Mouse (Mus musculus): ENCODE results near the gene Proz. TPM values are rescaled to one million over a fixed set of nuclear protein-coding genes. Genes with fewer than 3 reads are reported as not detected.

Gene Proz
- polyA plus RNA-seq, 1 experiment from 2014 or later: 13.0 TPM

DNA sequence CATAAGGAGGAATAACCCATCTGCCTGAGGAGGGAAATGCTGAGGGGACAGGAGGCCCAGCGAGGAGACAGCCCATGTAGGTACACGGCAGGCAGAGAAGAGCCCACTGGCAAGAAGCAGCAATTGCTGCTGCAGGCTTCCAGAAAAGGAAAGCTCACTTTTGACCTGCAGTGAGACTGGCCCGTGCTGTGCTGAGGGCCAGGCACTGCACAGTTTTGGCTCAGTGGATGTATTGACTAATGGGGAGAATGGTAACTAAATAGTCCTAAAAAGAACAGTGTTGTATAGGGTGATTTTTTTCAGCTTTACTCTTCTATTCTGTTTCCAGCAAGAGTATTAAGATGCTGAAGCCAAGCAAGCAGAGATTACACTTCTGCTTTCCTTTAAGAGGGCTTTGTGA lies 57.8 kb downstream of the Proz start:
- H3K27ac ChIP-seq (ENCODE audit: low read length): no peak overlapping the region
- H3K27me3 ChIP-seq (replicated peaks; ENCODE audit: control insufficient read depth, insufficient read depth, low read length): no peaks in the 10 kb centered on the region
- ATAC-seq: no peak
- no peak overlapping the region for H3K4me3 ChIP-seq (ENCODE audit: low read length)
- no peaks in the 10 kb centered on the region for H3K4me1 ChIP-seq (ENCODE audit: control insufficient read depth, insufficient read depth, low read length)
- H3K4me2 ChIP-seq (ENCODE audit: low read depth, low read length): no peak overlapping the region
- no peak overlapping the region for H3K9ac ChIP-seq (ENCODE audit: low read depth, low read length)
- no peaks in the 10 kb centered on the region for H3K9me3 ChIP-seq (ENCODE audit: control insufficient read depth, low read length)
- 90% methylated on average over 3 of the region's 3 CpGs for WGBS
- 0 out of 2 replicates have a peak, but pooled peaks cover 6% of the 10 kb centered on the region for H3K36me3 ChIP-seq (ENCODE audit: control insufficient read depth, insufficient read depth, low read length)

DNA sequence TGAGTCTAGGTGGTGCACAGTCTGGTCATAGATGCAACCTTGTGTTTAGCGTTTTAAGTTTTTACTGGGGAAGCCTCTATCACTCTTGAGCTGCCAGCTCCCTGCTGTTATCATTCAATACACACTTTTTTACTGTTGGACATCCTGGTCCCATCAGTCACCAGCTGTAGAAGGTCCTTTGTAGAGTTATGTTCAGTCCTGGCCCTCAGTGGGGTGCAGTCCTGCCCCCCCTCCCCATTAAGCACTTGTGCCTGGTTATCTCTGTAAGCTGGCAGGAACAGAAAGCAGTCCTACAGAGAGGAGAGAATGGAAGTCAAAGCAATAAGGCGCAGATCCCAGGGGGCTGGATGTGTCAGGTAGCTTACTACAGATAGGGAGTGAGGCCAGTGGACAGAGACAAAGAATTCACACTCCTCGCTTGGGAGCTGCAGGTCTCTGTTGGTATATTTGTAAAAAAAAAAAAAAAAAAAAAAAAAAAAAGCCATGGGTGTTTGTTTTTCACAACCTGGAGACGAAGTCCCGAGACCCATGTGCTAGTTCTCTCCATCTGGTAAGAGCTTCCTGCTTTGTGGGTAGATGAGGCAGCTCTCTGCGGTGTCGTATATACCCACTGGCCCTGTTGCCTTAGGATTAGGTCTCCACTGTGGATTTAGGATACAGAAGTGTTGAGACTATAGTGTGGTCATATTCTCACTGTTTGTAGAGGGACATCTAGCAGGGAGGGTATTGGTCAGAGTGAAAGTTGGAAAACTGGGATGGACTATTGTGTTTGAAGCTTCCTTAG lies 60.4 kb downstream of the Proz start:
- 86% methylated on average over 7 of the region's 7 CpGs for WGBS
- no peak for ATAC-seq
- no peak overlapping the region for H3K27ac ChIP-seq (ENCODE audit: low read length)
- H3K9ac ChIP-seq (ENCODE audit: low read depth, low read length): no peak overlapping the region
- H3K4me1 ChIP-seq (ENCODE audit: control insufficient read depth, insufficient read depth, low read length): no peaks in the 10 kb centered on the region
- no peaks in the 10 kb centered on the region for H3K9me3 ChIP-seq (ENCODE audit: control insufficient read depth, low read length)
- H3K36me3 ChIP-seq (ENCODE audit: control insufficient read depth, insufficient read depth, low read length): peaks cover 16% of the 10 kb centered on the region; the same call in 1 of the 2 replicates
- no peak overlapping the region for H3K4me2 ChIP-seq (ENCODE audit: low read depth, low read length)
- no peak overlapping the region for H3K4me3 ChIP-seq (ENCODE audit: low read length)
- H3K27me3 ChIP-seq (replicated peaks; ENCODE audit: control insufficient read depth, insufficient read depth, low read length): no peaks in the 10 kb centered on the region

DNA sequence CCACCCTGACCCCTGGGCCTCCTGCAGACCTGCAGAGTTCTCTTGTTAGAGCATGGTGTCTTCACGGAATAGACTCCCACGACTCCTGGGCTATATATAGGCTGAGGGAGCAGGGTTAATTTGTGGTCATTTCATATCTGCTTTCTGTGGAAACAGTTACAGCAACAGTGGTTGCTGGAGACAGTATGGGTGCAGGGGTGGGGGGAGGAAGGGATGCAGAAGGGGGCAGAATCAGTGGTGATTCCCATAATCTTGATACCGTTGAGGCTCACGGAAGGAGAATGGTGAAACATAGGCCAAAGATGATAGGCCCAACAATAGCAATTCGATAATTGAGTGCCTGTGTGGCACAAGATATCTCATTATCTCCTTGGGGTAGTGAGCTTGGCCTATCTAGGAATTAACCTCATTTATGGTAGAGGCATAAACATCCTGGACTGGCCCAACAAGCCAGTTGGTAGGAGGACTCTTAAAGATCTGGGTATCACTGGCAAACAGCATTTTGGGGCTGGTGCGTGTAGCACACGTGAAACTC lies 62.2 kb downstream of the Proz start:
- Histone ChIP-seq H3K4me1 (ENCODE audit: control insufficient read depth, insufficient read depth, low read length) (no peaks in the 10 kb centered on the region), H3K27me3 (replicated peaks; ENCODE audit: control insufficient read depth, insufficient read depth, low read length) (no peaks in the 10 kb centered on the region), H3K4me2 (ENCODE audit: low read depth, low read length) (no peak overlapping the region), H3K4me3 (ENCODE audit: low read length) (no peak overlapping the region), H3K36me3 (ENCODE audit: control insufficient read depth, insufficient read depth, low read length) (peaks cover 16% of the 10 kb centered on the region; the same call in 1 of the 2 replicates), H3K27ac (ENCODE audit: low read length) (no peak overlapping the region), H3K9me3 (ENCODE audit: control insufficient read depth, low read length) (no peaks in the 10 kb centered on the region), H3K9ac (ENCODE audit: low read depth, low read length) (no peak overlapping the region)
- no peak for ATAC-seq
- WGBS: 95% methylated on average over 7 of the region's 7 CpGs

DNA sequence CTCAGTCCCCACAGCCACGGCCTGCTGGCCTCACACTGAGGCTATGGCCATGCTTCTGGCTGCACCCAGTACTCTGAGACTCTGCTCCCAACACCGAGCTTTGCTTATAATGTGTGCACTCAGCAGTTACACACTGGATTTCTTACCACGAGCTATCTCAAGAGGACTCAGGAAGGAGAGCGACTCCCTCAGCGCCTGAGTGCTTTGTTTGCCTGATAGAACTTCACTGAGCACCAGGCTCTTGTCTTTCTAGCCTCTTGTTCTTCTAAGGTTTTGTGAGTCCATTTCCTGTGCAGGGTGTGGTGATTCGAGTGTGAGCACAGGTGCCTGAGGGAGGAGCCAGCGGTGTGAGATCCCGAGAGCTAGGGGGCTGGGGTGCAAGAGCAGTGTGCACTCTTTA lies 64.2 kb downstream of the Proz start:
- H3K4me3 ChIP-seq (ENCODE audit: low read length): no peak overlapping the region
- peaks cover 18% of the 10 kb centered on the region; the same call in 1 of the 2 replicates for H3K36me3 ChIP-seq (ENCODE audit: control insufficient read depth, insufficient read depth, low read length)
- H3K9ac ChIP-seq (ENCODE audit: low read depth, low read length): no peak overlapping the region
- no peaks in the 10 kb centered on the region for H3K9me3 ChIP-seq (ENCODE audit: control insufficient read depth, low read length)
- no peak overlapping the region for H3K27ac ChIP-seq (ENCODE audit: low read length)
- H3K4me2 ChIP-seq (ENCODE audit: low read depth, low read length): no peak overlapping the region
- no peak for ATAC-seq
- no peaks in the 10 kb centered on the region for H3K4me1 ChIP-seq (ENCODE audit: control insufficient read depth, insufficient read depth, low read length)
- H3K27me3 ChIP-seq (replicated peaks; ENCODE audit: control insufficient read depth, insufficient read depth, low read length): no peaks in the 10 kb centered on the region
- 90% methylated on average over 8 of the region's 8 CpGs for WGBS

Other genes with a start within 250 kb of the Proz start
- 13.3 and 14.1 TPM in 2 replicates for gene Mcf2l, start 187.1 kb upstream of the Proz start, polyA plus RNA-seq (2015; fragmentation: Nextera tagmentation; extraction: Ambion mirVana)
- gene F7, start 34.9 kb upstream of the Proz start, polyA plus RNA-seq (2015; fragmentation: Nextera tagmentation; extraction: Ambion mirVana): 0.13 and 0.18 TPM in 2 replicates
- 27.6 and 42.9 TPM in 2 replicates for gene F10, start 23.6 kb upstream of the Proz start, polyA plus RNA-seq (2015; fragmentation: Nextera tagmentation; extraction: Ambion mirVana)
- 28.7 and 30.2 TPM in 2 replicates for gene Pcid2, start 44.5 kb downstream of the Proz start, polyA plus RNA-seq (2015; fragmentation: Nextera tagmentation; extraction: Ambion mirVana)
- gene Cul4a, start 44.7 kb downstream of the Proz start, polyA plus RNA-seq (2015; fragmentation: Nextera tagmentation; extraction: Ambion mirVana): 81.5 and 84.7 TPM in 2 replicates
- gene Lamp1, start 98.2 kb downstream of the Proz start, polyA plus RNA-seq (2015; fragmentation: Nextera tagmentation; extraction: Ambion mirVana): 256 and 550 TPM in 2 replicates
- gene Grtp1, start 139.7 kb downstream of the Proz start, polyA plus RNA-seq (2015; fragmentation: Nextera tagmentation; extraction: Ambion mirVana): 71.7 and 75.3 TPM in 2 replicates
- 0.29 and 0.40 TPM in 2 replicates for gene Adprhl1, start 193.2 kb downstream of the Proz start, polyA plus RNA-seq (2015; fragmentation: Nextera tagmentation; extraction: Ambion mirVana)
- 16.9 and 17.7 TPM in 2 replicates for gene Dcun1d2, start 227.2 kb downstream of the Proz start, polyA plus RNA-seq (2015; fragmentation: Nextera tagmentation; extraction: Ambion mirVana)
- gene Tmco3, start 227.3 kb downstream of the Proz start, polyA plus RNA-seq (2015; fragmentation: Nextera tagmentation; extraction: Ambion mirVana): 28.0 and 32.5 TPM in 2 replicates